Mouse (Mus musculus): ENCODE data around the gene Zfp747. TPM values are rescaled to one million over a fixed set of nuclear protein-coding genes. Genes with fewer than 3 reads are reported as not detected.

The Zfp747 gene
- 5.5 and 6.6 TPM in 2 replicates for polyA plus RNA-seq (2015; fragmentation: Nextera tagmentation; extraction: Ambion mirVana)

DNA sequence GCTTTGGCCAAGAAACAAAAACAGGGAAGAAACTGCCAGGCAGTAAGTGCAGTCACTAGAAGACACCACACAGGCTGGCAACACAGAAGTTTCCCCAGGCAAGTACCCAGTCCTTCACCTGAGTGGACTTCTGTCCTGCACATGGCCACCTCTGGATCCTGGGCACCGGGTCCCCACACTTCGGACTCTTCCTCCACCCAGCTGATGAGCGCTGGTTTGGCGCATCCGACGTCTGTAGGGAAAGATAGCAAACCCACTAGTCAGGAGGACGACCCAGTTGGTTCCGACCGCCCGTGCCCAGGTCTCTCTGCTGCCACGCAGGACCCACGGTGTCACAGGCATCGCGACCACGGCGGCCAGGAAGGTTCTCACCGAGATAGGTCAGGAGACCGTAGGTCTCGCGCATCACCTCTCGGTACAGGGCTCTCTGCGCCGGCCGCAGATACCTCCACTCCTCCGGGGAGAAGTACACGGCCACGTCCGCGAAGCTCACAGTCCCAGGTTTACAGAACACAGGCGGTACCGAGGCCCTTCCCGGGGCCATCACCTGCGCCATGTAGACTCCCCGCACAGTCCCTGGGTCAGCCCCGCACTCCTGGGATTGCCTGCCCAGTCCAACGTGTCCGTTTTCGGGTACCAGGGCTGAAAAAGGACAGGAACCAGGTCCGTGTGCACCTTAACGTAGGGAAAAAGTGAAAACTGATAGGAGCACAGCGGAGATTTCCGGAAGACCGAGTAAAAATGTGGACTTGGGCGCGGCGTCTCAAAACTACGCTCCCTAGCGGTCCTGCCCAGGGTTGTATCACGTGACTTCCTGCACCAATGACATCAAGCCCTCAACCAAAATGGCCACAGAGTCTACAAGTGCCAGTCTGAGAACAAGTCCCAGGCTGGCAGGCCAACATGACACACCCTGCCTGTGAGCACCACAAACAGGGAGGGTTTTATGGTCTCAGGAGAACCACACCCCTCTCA is at the start of gene Zfp747:
Gene Zfp747 (minus strand): TSS at position 780 of the 975 bp plus-strand sequence.

DNA sequence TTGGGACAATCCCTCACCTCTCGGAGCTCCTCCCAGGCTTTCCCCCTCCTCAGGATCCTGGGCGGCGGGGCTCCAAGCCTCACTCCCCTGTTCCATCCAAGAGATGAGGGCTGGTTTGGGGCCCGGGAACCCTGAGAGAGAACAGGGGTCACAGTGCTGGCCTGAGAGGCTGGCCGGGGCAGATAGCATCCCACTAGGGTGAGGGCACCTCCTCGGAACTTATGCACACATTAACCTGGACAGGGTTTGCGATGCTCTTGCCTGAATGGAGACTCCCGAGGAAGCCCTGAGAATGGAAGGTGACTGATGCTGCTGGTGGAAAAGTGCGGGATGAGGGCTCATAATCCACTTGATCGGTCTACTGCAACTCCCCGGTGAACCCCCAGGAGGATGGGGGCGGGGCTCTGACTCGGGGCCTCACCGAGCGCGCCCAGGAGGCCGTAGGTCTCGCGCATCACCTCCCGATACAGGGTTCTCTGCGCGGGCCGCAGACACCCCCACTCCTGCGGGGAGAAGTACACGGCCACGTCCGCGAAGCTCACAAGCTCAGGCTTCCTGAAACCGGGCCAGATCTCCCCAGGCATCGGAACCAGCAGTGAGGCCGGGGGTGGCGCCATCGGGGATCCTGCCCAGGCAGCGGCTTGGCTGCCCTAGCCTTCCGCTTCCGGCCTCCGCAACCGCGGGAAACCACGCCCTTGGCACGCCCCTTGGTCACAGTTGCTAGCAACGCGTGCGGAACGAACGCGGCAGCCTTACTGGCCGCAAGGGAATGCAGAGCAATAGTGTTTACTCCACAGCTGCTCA is 45.7 kb upstream of the Zfp747 start, which contains the start of gene Zfp688:
Gene Zfp688 (minus strand): TSS at position 681 of the 804 bp plus-strand sequence.

DNA sequence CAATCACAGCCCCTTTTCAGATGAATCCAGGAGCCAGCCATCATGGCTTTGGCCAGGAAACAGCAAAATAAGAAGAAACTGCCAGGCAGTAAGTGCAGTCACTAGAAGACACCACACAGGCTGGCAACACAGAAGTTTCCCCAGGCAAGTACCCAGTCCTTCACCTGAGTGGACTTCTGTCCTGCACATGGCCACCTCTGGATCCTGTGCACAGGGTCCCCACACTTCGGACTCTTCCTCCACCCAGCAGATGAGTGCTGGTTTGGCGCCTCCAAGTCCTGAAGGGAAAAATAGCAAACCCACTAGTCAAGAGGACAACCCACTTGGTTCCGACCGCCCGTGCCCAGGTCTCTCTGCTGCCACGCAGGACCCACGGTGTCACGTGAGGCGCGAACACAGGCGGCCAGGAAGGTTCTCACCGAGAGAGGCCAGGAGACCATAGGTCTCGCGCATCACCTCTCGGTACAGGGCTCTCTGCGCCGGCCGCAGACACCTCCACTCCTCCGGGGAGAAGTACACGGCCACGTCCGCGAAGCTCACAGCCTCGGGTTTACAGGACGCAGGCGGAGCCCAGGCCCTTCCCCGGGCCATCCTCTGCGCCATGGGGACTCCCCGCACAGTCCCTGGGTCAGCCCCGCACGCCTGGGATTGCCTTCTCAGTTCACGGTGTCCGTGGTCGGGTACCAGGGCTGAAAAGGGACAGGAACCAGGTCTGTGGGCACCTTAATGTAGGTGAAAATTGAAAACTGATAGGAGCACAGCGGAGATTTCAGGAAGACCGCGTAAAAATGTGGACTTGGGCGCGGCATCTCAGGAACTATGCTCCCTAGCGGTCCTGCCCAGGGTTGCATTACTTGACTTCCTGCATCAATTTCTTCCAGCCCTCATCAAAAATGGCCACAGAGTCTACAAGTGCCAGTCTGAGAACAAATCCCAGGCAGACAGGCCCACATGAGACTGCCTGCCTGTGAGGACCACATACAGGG is 30.4 kb upstream of the Zfp747 start, which contains the start of gene Zfp764:
Gene Zfp764 (minus strand): TSS at position 821 of the 986 bp plus-strand sequence.

DNA sequence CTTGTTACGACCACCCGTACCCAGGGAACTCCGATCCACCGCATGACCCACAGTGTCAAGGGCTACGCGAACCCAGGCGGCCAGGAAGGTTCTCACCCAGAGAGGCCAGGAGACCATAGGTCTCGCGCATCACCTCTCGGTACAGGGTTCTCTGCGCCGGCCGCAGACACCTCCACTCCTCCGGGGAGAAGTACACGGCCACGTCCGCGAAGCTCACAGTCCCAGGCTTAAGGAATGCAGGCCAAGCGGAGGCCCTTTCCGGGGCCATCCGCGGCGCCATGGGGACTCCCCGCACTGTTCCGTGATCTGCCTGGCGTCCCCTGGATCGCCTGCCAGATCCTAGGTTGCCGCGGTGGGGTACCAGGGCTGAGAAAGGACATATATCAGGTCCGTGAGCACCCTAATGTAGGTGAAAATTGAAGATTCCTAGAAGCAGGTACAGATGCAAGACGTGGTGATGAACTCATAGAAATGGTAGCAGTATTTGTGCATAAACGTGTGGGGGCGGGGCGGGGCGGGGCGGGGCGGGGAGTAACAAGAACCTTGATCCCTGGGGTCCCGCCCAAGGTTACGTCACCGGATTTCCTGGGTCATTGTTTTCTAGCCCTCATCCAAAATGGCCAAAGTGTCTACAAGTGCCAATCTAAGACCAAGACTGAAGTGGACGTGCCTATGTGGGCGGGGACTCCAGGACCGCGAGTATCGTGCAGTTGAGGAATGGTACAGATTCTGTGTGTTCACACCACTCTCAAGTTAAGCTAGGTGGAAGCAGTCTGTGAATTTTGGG is 17.5 kb upstream of the Zfp747 start, which contains the start of gene E430018J23Rik:
Gene E430018J23Rik (minus strand): TSS at position 473 of the 787 bp plus-strand sequence.

DNA sequence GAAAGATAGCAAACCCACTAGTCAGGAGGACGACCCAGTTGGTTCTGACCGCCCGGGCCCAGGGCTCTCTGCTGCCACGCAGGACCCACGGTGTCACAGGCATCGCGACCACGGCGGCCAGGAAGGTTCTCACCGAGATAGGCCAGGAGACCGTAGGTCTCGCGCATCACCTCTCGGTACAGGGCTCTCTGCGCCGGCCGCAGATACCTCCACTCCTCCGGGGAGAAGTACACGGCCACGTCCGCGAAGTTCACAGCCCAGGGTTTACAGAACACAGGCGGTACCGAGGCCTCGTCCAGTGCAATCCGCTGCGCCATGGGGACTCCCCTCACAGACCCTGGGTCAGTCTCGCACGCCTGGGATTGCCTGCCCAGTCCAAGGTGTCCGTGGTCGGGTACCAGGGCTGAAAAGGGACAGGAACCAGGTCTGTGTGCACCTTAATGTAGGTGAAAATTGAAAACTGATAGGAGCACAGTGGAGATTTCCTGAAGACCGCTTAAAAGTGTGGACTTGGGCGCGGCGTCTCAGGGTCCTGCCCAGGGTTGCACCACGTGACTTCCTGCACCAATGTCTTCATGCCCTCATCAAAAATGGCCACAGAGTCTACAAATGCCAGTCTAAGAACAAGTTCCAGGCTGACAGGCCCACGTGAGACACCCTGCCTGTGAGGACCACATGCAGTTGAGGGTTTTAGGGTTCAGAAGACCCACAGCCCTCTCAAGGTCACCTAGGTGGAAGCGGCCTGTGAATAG is 11.0 kb upstream of the Zfp747 start, which contains the start of gene 9130019O22Rik:
Gene 9130019O22Rik (minus strand): TSS at position 526 of the 752 bp plus-strand sequence.

DNA sequence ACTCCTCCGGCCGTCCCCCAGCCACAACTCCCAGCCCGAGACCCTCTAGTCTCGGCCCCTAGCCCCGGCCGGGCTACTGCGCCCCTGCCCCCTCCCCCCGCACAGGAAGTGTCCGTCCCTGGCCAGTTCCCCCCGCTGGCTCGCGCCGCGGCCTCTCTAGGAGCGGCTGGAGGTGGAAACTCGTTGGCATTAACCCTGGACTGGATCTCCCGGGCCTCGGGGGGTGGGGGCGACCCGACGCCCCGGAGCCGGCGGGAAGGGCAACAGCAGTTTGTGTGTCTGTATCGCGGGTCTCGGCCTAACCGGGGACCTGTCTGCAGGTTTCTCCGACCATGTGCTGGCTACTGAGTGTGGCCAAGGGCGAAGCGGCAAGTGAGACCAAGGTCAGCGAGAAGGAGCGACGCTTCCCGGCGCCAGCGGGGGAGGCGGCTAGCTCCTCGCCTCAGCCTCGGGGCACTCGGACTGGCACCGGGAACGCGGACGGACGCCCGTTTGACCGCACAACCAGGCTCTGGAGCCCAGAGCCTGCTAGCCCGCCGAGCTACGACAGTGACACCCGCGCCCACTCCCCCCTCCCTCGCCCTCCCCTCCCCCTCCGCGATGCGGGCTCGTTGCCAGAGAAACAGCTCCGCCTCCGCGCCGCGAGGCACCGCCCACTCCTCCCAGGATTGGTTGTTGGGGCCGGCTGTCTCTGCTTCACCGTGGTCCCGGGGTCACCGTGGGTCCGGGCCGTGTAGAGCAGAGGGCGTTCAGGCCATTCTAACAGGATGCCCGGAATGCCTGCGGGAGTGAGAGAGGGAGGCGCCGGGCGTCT is 30.1 kb downstream of the Zfp747 start, which contains the start of gene Zfp768:
Gene Zfp768 (minus strand): TSS at position 78 of the 814 bp plus-strand sequence.

Other genes starting within 250 kb of the Zfp747 start
- gene Spn, start 238.2 kb downstream of the Zfp747 start, polyA plus RNA-seq (2015; fragmentation: Nextera tagmentation; extraction: Ambion mirVana): not detected in 2 replicates
- 45.4 and 48.6 TPM in 2 replicates for gene Cd2bp2, start 180.0 kb downstream of the Zfp747 start, polyA plus RNA-seq (2015; fragmentation: Nextera tagmentation; extraction: Ambion mirVana)
- 37.0 and 44.0 TPM in 2 replicates for gene Tbc1d10b, start 167.6 kb downstream of the Zfp747 start, polyA plus RNA-seq (2015; fragmentation: Nextera tagmentation; extraction: Ambion mirVana)
- 8.3 and 11.1 TPM in 2 replicates for gene Mylpf, start 167.2 kb downstream of the Zfp747 start, polyA plus RNA-seq (2015; fragmentation: Nextera tagmentation; extraction: Ambion mirVana)
- 28.1 and 31.9 TPM in 2 replicates for gene Zfp553, start 143.0 kb downstream of the Zfp747 start, polyA plus RNA-seq (2015; fragmentation: Nextera tagmentation; extraction: Ambion mirVana)
- gene Sept1, start 142.9 kb downstream of the Zfp747 start, polyA plus RNA-seq (2015; fragmentation: Nextera tagmentation; extraction: Ambion mirVana): 9.6 and 10.1 TPM in 2 replicates
- gene Zfp771, start 131.8 kb downstream of the Zfp747 start, polyA plus RNA-seq (2015; fragmentation: Nextera tagmentation; extraction: Ambion mirVana): 95.4 and 103 TPM in 2 replicates
- 95.6 and 108 TPM in 2 replicates for gene Dctpp1, start 115.3 kb downstream of the Zfp747 start, polyA plus RNA-seq (2015; fragmentation: Nextera tagmentation; extraction: Ambion mirVana)
- 69.7 and 75.9 TPM in 2 replicates for gene Sephs2, start 102.0 kb downstream of the Zfp747 start, polyA plus RNA-seq (2015; fragmentation: Nextera tagmentation; extraction: Ambion mirVana)
- gene Itgal, start 79.8 kb downstream of the Zfp747 start, polyA plus RNA-seq (2015; fragmentation: Nextera tagmentation; extraction: Ambion mirVana): 0.27 and 0.28 TPM in 2 replicates
- 12.9 and 13.5 TPM in 2 replicates for gene Zfp768, start 30.5 kb downstream of the Zfp747 start, polyA plus RNA-seq (2015; fragmentation: Nextera tagmentation; extraction: Ambion mirVana)
- gene 9130019O22Rik, start 11.1 kb upstream of the Zfp747 start, polyA plus RNA-seq (2015; fragmentation: Nextera tagmentation; extraction: Ambion mirVana): 2.9 and 3.1 TPM in 2 replicates
- 2.8 and 3.1 TPM in 2 replicates for gene E430018J23Rik, start 17.6 kb upstream of the Zfp747 start, polyA plus RNA-seq (2015; fragmentation: Nextera tagmentation; extraction: Ambion mirVana)
- gene Zfp764, start 30.8 kb upstream of the Zfp747 start, polyA plus RNA-seq (2015; fragmentation: Nextera tagmentation; extraction: Ambion mirVana): 3.2 and 3.8 TPM in 2 replicates
- gene Zfp688, start 46.0 kb upstream of the Zfp747 start, polyA plus RNA-seq (2015; fragmentation: Nextera tagmentation; extraction: Ambion mirVana): 31.8 and 32.0 TPM in 2 replicates
- 8.2 and 11.7 TPM in 2 replicates for gene Zfp689, start 73.1 kb upstream of the Zfp747 start, polyA plus RNA-seq (2015; fragmentation: Nextera tagmentation; extraction: Ambion mirVana)
- 26.2 and 33.0 TPM in 2 replicates for gene Prr14, start 83.6 kb upstream of the Zfp747 start, polyA plus RNA-seq (2015; fragmentation: Nextera tagmentation; extraction: Ambion mirVana)
- gene Fbrs, start 103.1 kb upstream of the Zfp747 start, polyA plus RNA-seq (2015; fragmentation: Nextera tagmentation; extraction: Ambion mirVana): 11.1 and 12.2 TPM in 2 replicates
- 33.7 and 40.4 TPM in 2 replicates for gene Srcap, start 135.9 kb upstream of the Zfp747 start, polyA plus RNA-seq (2015; fragmentation: Nextera tagmentation; extraction: Ambion mirVana)
- gene Gm42715, start 143.5 kb upstream of the Zfp747 start, polyA plus RNA-seq (2015; fragmentation: Nextera tagmentation; extraction: Ambion mirVana): 9.9 and 12.0 TPM in 2 replicates
- 4.3 and 4.5 TPM in 2 replicates for gene Tmem265, start 185.3 kb upstream of the Zfp747 start, polyA plus RNA-seq (2015; fragmentation: Nextera tagmentation; extraction: Ambion mirVana)
- gene Phkg2, start 197.3 kb upstream of the Zfp747 start, polyA plus RNA-seq (2015; fragmentation: Nextera tagmentation; extraction: Ambion mirVana): 52.7 and 66.9 TPM in 2 replicates
- 9.6 and 12.3 TPM in 2 replicates for gene Ccdc189, start 212.5 kb upstream of the Zfp747 start, polyA plus RNA-seq (2015; fragmentation: Nextera tagmentation; extraction: Ambion mirVana)
- gene Rnf40, start 212.7 kb upstream of the Zfp747 start, polyA plus RNA-seq (2015; fragmentation: Nextera tagmentation; extraction: Ambion mirVana): 26.0 and 28.3 TPM in 2 replicates
- gene Zfp629, start 239.7 kb upstream of the Zfp747 start, polyA plus RNA-seq (2015; fragmentation: Nextera tagmentation; extraction: Ambion mirVana): 11.1 and 11.4 TPM in 2 replicates